Mouse (Mus musculus) lung, postnatal 14 days (tissue): ENCODE data around the gene Elmo1.

Experiments
- DNase-seq: peaks from one replicate; pipeline ENCODE4 v3.0.0; 2021

Gene Elmo1

DNA sequence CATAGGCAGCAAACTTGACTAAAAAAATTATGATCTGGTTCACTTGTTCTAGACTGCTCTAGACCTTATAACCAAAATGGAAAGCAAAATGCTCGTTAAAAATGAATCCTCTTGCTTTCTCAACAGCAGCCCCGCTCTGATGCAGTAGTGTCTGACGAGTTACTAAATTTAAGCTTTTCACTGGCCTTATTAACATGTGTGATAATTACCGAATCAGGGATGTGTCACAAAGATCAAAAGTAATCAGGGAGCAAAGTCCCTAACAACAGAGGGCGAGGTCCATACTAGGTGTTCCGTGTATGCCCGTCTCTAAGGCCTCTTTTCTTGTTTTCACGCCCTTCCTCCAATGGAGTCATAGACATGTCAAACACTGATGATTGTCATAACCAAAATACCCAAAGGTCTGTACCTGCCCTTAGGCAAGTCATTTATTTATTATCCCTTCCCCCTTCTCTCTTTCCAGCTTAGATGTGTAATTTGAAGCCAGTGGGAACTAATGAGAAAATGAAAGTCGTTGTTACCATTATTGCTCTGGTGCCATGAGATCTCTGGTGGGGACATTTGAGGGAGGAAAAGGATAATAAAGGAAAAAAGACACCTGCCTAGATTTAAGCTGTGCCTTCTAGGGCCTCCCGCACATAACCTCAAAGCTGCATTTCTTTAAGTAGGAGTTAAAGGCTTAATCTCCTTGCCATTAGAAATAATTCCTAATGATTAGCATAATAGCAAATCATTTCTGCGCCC is 316.2 kb downstream of the Elmo1 start:
- no peak for DNase-seq

DNA sequence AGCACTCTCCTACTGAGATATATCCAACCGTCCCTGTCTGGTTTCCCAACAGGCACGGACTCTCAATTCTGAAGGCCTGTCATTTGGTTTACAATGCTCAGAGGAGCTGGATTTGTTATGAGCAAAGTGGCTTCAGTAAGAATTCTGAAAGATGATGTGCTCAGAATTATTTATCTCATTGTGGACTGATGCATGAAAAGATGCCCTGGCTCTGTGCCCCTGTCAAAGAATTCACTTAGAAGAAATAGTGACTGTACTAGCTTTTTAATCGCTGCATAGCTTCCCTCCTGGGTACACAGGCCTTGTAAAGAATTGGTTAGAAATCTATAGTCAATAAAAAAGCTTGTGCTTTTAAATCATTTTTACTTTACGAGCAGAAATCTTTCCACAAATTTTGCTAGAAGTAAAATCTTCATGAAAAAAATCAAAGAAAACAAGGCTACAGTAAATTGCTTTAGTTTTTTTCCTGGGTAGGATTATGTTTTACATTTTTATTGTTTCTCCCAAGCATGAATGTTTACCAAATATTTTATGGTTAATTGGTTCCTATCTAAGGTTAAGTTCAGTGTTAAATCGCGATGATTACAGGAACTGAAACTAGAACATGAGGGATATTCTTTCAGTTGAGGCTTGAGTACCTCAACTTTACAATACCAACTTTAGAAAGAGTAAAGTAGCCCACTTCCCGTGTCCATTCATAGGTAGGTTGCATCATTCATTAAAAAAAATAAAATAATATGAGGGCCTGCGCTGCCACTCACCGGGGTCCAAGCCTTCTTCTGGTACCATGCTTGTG is 320.1 kb downstream of the Elmo1 start:
- no peak for DNase-seq

DNA sequence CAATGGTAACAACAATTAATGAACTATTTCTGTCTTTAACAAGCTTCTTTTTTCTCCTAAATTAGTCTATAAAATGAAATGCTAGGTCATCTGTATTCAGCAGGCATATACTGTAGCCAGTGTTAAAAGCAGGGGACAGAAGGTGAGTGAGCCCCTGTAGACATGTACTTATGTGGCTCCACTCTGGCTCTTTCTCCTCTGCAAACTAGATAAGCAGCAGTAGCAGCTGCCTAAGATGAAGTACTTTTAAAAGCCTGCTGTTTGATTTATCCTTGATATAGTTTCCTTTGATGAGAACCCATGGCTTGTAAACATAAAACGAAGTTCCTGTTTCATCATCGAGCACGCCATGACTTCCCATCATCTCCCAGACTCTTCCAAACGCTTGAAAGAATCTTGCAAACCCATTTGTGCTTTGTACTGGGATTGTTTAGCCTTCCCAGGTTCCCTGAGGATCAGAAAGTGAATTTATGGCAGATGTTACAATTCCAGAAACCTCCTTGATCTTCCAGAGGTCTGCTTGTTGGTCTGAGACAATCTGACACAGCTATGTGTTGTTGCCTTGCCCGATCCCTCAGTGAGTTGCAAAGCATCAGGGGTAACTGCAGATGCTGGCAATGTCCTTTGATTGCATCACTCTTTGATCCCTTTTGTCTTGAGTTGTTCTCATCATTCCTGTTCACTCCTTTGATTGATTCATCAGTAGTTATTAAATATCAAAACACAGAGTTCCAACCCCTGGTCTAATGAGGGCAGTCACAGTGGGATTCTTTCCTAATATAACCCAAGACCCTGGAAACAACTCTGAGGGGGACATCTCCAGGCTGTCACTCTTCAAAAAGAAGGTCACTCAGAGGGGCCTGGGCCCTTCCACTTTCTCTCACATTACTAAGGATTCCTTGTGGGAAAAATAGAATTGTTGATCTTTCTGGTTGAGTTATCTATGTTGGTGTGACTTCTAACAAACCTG is 326.6 kb downstream of the Elmo1 start:
- no peak for DNase-seq

DNA sequence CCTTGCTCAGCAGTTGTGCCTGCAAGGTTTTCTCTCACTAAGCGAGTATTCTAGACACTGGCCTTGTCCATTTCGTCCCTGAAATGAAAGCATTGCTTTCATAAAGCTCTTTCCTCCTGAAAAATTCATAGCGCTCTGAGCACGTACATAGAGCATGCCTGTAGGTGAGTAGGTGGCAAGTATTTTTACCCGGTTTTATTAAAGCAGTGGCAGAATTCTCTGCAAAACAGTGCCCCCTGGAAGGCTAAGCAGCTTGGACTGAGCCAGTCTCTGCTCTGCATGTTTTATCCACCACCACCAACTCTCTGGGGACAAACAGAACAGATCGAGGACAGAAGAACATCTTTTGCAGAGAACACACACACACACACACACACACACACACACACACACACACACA is 340.6 kb downstream of the Elmo1 start:
- no peak for DNase-seq

DNA sequence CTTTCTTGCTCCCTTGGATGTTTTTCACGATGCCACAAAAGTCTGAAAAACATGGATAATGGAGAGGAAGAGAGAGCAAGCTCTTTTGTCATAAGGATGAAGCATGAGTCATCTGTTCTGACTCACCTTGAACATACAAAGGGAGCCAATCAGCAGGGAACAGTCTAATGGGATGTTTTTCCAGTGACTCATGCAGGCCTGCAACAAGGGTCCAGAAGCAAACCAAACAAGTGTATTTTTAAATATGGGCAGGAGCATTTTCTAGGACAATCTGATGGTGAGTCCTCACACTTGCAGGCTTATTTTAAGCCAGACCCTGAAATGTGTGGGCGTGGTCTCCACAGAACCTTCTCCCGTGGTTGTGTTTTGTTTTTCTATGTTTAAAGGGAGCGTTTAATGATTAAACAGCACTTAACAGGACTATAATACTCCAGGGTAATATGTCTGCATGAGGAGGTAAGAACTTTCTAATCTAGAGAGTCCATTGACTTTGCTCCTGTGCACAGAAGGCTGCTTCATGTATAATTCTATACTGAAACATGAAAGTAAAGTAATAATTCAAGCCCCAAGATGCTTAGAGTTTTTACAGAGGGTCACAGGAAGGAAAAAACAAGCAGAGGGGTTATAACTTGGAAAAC is 342.9 kb downstream of the Elmo1 start:
- DNase-seq: no peak

DNA sequence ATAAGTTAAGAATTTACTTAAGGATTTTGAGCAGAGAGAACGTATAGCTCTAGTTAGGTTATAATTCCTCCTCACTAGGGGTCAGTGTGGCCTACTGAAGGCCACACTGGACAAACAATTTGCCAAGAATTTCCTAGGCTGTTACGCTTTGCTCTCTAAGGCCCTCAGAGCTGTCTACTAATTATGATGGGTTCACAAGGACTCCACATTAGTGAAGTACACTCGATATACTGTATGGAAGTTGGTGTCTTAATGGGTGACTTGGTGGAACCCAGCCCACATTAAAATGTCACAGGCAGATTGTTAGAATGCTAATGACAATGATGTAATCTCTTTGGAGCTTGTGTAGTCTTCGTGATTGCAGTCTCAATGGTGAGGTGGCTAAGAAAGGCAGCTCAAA is 343.7 kb downstream of the Elmo1 start:
- DNase-seq: no peak

DNA sequence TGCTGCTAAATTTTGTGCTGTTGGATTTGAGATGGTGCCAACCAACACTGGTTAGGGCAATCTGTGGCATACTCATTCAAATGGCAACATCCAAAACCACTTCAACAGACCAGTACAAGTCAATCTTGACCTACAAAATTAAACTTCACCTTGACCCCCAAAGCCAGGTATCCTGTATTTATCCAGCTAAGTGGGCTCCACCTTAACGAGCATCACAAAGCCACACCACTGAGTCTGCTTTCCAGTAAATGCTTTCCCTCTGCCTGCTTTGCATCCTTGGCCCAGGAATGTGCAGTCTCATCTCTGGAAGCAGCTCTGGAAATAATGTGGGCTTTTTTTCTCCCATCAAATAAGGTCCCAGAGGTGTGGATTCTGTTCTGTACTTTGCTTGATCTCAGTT is 349.1 kb downstream of the Elmo1 start:
- DNase-seq: no peak

DNA sequence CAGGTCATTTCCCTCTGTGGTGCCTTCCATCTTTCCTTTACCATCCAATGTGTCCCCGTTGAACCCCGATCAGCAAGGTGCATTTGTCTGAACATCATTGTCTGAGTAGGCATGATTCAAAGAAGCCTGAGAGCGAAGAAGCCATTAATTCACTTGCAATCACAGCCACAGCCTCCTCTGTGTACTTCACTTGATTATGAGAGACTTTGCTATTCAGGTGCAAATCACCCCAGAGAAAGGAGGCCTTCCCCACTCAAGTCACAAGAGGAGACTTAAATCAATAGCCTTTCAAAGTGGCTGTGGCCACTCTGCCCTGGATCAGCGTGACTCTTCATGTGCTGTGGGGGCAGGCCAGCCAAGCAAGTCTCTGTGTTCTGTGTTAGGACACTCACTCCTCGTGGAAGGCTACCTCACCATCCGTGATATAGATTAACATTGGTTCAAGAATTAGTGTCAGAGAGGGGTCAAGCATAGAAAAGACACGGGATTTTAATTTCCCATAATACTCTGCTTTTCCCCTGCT is 360.5 kb downstream of the Elmo1 start:
- no peak for DNase-seq

DNA sequence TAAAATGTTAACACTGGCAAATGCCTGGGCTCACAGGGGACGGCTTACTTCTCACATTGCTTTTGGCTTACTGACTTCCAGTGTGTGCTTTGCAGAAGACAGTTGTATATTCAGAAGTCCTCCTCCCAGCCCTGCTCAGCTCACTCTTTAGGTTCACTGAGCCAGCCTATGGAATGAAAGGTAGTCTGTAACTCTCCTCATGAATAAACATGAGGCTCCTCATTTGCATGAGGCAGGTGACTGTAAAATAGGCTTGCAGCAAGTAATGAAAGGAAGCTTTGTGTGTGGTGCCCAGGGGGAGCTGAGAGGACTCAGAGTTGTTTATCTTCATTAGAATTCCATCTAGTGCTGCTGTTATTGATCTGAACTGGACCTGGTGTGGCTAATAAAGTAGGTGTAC is 364.0 kb downstream of the Elmo1 start:
- DNase-seq: no peak

DNA sequence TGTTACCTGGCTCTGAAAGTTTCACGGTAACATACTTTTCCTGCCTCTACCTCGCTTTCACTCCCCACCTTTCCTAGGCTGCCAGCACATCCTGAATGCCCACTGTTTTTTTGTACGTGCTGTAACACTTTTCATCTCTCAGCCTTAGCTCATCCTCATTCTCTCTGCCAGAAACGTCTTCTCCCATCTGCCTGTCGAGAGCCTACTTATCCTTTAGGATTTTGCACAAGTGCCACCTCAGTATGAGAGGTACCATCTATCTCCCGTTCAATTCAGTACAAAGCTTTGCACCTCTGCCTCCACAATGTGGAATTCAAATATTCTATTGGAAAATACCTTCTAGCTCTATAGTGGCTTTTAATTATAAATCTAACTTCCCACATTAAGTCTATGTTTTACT is 369.7 kb downstream of the Elmo1 start:
- no peak for DNase-seq

DNA sequence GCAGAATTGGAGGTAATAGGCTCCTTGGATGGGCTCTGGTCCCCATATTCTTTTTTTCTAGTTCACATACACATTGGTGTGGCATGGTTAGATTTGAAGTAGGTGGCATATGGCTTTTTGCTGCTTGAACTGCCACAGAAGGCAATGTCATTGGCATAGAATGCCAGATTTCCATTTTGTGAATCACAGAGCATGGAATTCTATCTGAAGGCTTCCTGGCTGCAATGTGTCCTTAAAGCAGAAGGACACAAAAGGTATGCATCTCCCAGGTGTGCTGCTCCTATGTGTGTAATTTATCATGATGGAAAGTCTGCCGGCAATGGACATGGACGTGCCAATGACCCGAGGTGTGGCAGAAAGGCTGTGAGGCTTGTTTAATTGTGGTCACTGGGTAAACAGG is 371.2 kb downstream of the Elmo1 start:
- no peak for DNase-seq

DNA sequence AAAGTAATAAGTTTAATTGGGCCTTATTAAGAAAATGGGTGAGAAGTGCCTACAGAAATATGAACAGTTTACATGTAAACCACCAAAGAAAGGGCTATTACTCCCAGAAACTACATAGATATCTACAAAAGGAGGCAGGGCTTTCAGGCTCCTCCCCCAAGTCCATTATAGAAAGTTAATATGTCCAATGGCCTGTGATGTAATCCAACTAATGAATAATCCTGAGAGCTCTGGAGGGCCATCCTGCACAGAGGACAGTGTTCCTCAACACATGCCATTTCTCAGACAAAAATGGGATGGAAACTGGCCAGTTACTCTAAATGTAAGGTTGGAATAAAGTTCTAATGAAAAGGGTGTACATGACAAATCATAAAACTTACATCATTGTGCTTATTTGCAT is 373.8 kb downstream of the Elmo1 start:
- DNase-seq: no peak

DNA sequence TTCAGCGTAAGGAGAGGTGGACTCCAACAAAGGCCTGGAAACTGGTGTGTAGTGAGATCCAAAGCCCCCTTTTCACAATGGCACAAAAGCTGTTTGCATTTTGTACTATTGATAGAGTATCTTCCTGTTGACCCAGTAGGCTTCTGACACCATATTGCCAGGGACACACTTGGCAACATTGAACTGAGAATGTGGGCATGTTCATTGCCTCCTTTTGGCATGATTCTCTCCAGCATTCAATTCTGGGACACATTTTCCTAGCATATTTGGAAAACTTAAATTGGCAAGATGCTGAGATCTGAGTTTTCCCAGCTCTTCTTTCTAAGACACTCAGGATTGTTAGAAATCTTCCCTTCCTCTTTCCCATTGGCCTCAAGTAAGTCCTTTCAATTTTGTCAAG is 377.0 kb downstream of the Elmo1 start:
- no peak for DNase-seq

DNA sequence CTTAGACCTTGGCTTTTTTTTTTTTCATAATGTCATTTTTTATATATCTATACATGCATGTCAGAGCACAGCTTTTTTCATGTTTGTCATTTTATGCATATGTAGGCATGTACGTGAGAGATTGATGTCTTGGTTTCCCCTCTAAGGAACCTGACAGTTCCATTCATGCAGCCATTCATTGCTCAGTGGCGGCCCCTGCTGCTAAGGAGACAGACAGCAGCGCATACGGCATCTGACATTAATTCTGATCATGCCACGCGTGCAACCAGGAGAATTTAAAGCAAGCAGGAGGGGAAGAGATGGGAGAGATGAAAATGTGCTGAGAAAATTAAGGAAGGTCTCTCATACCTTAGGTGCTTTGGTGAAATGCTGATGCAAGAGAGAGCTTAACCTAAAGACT is 381.3 kb downstream of the Elmo1 start:
- peak; percentile 73 for DNase-seq

DNA sequence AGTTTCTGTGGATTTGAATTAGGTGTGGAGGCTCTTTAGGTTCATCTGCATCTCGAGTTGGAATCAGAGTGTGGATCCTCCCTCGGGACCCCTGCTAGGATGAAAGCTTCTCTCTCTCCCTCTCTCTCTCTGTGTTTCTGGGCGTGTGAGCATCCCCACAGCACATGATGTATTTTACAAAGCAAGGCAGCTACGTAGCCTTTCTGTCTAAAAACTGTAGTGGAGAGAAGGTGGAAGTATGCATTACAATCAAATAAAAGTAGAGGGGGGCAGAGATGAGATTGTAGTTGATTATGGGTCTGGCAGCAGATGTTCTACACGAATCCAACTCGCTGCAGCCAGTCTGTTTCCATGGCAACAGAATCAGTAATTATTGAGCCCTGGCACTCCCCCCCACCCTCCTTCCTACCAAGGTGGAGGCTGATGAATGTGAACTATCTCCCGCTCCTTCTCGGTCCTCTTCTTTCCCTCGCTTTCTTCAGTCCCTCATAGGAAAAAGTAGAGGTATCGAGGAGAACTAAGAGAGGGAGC is 382.0 kb downstream of the Elmo1 start:
- no peak for DNase-seq

DNA sequence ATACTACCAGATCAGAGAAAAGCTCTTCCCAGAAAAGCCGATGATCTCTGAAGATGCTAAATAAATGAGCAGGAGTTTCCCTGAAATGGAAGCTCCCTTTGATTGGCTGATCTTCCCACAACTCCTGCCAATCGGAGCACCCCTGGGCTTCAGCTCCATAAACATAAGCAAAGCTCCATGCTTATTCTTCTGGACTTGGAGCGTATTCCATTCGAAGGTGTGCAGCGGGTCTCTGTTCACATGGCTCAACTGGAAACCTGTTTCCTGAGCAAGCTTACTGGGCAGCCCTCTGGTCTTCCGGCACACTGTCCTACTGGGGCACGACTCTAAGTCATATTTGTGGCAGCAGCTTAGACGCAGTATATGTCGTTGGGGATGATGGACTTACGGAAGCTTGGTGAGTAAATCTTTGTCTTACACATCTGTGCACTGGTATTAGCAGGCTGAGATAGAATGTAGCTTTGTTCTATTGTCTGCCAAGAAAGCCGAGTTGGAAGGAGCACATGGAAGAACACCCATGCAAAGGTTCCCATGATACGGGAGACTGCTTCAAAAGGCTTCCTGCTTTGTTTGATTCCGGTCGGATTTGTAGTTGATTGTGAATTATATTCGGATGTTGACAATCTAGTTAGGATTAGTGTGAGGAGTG is 382.6 kb downstream of the Elmo1 start:
- DNase-seq: no peak

DNA sequence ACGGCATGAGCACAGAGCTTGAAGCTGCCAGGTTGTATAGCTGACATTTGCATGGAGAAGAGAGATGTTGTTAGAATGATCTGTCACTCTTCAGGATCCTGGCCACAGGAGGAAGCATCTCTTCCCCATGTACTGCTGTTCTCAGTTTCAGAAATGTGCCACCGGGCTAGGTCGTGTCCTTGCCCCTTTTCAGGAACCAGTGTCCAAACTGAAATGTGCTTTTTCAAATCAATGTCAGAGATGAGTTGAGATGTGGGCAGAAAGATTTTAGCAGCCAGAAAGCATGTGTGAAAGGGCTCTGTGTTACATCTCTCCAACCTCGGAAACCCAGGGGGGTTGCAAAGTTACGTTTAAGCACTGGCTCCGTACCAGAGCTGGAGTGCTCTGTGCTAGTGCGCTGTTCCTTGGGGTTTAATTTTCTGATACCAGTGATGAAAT is 383.3 kb downstream of the Elmo1 start:
- no peak for DNase-seq

DNA sequence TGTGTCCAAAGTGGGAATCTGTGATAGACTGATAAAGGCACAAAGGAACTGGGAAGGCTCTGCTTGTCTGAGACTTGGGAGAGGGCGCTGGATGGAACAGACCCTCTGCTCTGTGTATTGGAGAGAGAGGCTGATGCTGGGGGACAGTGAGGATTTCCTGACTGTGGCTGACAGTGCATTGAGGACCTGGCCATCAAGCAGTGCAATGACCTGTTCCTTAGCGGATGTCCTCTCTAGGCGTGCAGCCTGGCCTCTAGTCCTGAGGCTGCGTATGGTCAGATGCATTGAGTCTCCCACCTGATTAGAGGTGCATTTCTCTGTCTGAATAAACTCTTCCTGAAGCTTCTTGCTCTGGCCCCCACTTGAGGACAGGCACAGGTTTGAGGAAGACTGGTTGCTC is 384.2 kb downstream of the Elmo1 start:
- DNase-seq: no peak

DNA sequence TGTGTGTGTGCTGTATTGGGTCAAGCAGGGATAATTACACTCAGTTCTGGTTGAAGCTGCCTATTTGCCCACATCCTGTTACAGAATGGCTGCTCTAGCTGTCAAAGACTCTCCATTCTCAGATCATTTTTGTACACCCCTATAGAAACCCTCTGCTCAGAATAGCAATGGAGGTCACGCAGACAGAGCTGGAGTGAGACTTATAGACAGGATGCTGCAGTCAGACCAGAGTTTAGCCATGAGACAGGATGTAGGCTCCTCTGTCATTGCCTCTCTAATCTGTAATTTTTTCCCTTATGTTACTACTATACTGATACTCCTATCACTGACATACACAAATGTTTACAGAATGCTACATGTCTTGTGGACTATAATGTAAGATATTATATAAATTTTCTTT is 391.4 kb downstream of the Elmo1 start:
- no peak for DNase-seq

DNA sequence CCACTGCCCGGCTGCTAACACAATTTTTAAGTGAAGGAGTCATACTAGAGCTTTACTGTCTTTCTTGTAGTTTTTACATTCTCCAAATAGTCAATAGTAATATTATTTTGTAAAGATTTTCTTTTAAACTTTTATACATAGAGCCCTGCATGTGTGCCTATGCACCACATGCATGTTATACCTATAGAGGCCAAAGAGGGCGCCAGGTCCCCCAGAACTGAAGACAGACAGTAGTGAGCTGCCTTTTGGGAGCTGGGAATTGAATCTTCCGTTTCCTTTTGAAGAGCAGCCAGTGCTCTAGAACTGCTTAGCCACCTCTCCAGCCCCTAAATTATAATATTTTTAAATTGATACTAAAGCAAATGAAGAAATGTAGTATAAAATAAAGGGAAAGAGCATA is 398.7 kb downstream of the Elmo1 start:
- DNase-seq: no peak

DNA sequence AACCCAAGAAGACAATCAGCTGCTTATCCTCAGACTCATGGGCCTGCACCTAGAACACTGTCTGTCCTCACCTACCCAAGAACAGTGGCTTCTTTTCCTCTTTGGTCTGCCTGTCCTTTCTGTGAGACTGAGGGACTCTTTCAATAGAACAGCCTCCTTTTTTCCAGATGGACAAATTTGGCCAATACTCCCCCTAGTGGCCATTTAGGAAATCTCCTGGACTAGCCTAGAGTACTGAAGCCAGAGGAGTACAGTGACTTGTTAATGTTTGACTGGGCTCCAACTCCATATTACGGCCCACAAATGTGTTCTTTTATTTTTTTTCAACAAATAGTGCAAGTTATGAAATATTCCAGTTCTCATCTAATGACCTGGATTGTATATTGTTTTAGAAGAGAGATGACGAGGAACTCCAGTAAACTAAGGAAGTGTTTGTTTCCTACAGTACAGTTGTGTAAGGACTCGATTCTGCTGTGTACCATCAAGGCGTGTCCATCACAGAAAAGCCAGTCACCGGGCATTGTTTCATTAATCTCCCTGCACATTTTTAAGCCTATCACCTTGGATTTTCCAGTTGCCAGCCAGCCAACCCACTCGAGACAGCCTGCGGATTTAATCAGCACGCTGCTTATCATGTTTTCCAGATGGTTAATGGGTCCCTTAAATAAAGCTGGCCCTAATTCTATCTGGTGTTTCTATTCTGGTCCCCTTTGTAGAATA is 399.5 kb downstream of the Elmo1 start:
- peak; percentile 26 for DNase-seq
